Mouse (Mus musculus) spleen, adult 2 months (tissue): ENCODE measurements around the gene Hspg2. TPM values are rescaled to one million over a fixed set of nuclear protein-coding genes. Genes with fewer than 3 reads are reported as not detected.

Experiments
- DNase-seq, 2 experiments: peaks; one replicate each; pipeline versions ENCODE4 v3.0.0 to v3.0.0-alpha.2; 2012 to 2021; ENCODE audit warnings: low spot score in 2 of 2, low read depth in 1 of 2
- H3K27ac ChIP-seq: fragments of 200-500 bp; 2 replicates; pipeline ENCODE4 v1.5.1; 2012; ENCODE audit warnings: low read length, inconsistent platforms; ENCODE audit not compliant: insufficient read depth
- H3K27me3 ChIP-seq: fragments of 200-500 bp; 2 replicates; pipeline ENCODE4 v1.6.1; 2012; ENCODE audit warnings: mild to moderate bottlenecking, moderate library complexity, low read length, inconsistent platforms; ENCODE audit not compliant: control insufficient read depth, insufficient read depth
- H3K36me3 ChIP-seq: fragments of 200-500 bp; 2 replicates; pipeline ENCODE4 v1.6.1; 2012; ENCODE audit warnings: mild to moderate bottlenecking, low read length, inconsistent platforms; ENCODE audit not compliant: control insufficient read depth, insufficient read depth
- H3K4me1 ChIP-seq: fragments of 200-500 bp; 2 replicates; pipeline ENCODE4 v1.6.1; 2011; ENCODE audit warnings: inconsistent platforms; ENCODE audit not compliant: control insufficient read depth, insufficient read depth, insufficient read length
- H3K4me3 ChIP-seq: fragments of 200-500 bp; 2 replicates; pipeline ENCODE4 v1.5.1; 2011; ENCODE audit warnings: mild to moderate bottlenecking, inconsistent platforms; ENCODE audit not compliant: insufficient read depth, insufficient read length; ENCODE audit errors: extremely low read depth
- CTCF ChIP-seq: fragments of 200-500 bp; IDR thresholded peaks from 2 replicates; pipeline ENCODE4 v1.5.1; 2011; ENCODE audit warnings: mild to moderate bottlenecking, inconsistent platforms; ENCODE audit not compliant: insufficient read depth, insufficient read length, insufficient replicate concordance; ENCODE audit errors: extremely low read depth
- POLR2A ChIP-seq: fragments of 200-500 bp; IDR thresholded peaks from 2 replicates; pipeline ENCODE4 v1.6.1; 2011; ENCODE audit warnings: low read depth, low read length, inconsistent platforms
- WGBS: fragments of 180-500 bp; shearing (Covaris S2); methylation state at CpG from one replicate; pipeline ENCODE4 v1.1.7; 2018; 5-methylcytosine and 5-hydroxymethylcytosine counted together
- polyA plus RNA-seq: library from polyadenylated mRNA; depleted of rRNA; stranded (reverse); fragments of >200 nt; gene quantifications from 2 replicates; pipeline ENCODE4 v1.2.3, GENCODE M21; 2012

Hspg2 gene
- polyA plus RNA-seq, 1 experiment, result 27.0 TPM

DNA sequence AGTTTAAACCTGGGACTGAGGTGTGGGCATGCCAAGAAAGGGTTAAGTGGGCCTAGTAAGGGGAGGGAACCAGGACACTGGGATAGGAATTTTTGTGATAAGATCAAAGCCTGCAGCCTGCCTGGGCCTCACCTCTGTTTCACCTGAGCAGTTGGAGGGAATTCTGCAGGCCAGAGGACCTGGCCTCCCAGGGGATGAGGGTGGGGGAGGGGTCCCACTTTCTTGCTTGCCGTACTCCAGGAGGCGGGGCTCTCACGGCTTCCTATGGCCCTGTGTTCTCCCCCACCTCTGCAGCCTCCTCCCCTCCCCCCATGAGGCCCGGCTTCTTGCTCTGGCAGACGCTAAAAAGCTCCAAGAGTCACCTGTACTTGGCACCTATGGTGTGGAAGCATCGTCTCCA, 11.2 kb downstream of the Hspg2 start:
- TF ChIP-seq CTCF (no peak), POLR2A (no peak)
- no peaks in the 10 kb centered on the region for H3K27me3 ChIP-seq
- no peaks in the 10 kb centered on the region for H3K36me3 ChIP-seq
- no peaks in the 10 kb centered on the region for H3K4me1 ChIP-seq
- no peak for DNase-seq
- no peak overlapping the region for H3K27ac ChIP-seq
- 82% methylated on average over 5 of the region's 6 CpGs for WGBS
- no peak overlapping the region for H3K4me3 ChIP-seq

DNA sequence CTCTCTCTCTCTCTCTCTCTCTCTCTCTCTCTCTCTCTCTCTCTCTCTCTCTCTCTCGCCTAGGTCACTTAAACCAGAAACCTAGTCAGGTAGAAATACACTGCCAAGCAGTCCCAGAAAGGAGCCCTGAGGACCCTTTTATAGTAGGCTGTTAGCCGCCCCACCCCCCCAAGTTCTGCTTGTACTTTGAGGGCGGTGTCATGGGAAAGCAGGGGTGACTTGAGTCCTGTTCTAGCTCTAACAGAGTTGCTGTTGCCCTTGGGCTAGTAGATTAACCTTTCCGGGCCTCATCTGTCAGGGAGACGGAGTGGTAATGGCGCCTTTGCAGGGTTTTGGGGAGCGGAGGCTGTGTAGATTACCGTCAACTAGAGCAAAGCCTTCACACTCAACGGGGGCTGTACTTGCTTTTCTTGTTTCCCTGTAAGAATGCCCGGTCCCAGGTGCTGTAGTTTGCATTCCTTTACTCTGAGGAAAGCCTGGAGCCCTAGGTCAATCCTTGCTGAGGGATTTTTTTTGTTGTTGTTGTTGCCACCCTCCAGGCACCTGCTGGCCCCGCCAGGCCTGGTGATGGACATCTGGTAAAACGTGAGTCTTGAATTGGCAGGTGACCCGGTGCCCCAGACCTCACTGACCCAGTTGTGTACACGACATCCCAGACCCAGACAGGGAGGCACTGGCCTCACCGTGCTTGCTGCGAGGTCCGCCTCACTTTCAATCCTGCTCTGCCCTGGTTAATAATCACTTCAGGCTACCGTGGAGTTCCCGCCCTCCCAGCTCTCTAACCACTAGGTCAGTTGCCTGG, 11.8 kb downstream of the Hspg2 start:
- no peak overlapping the region for H3K27ac ChIP-seq
- WGBS, result 86% methylated on average over 19 of the region's 19 CpGs

DNA sequence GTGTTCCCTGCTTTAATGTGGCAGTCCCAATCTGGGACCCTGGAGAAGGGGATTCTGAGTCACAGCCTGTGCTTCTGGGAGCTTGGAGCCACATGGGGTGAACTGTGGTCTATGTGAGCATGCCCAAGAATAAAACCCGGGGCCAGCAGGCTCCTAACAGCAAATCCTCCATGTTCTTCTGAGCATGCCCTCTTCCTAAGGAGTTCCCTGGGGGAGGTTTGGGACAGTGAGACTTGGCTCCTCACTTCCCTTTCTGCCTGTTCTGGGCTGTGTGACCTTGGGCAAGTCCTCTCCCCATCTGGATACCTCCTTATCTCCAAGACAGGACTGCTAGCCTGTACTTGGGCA, 12.4 kb downstream of the Hspg2 start:
- no peaks in the 10 kb centered on the region for H3K36me3 ChIP-seq
- no peaks in the 10 kb centered on the region for H3K4me1 ChIP-seq
- no peaks in the 10 kb centered on the region for H3K27me3 ChIP-seq
- DNase-seq, result no peak
- TF ChIP-seq CTCF (no peak), POLR2A (no peak)
- WGBS, result 79% methylated on average over 1 of the region's 1 CpGs
- H3K4me3 ChIP-seq, result no peak overlapping the region
- H3K27ac ChIP-seq, result no peak overlapping the region

More for the DNA sequence above, 11.8 kb downstream of the Hspg2 start:
- no peaks in the 10 kb centered on the region for H3K4me1 ChIP-seq
- no peak for TF ChIP-seq POLR2A
- TF ChIP-seq CTCF, result no peak
- DNase-seq, result no peak
- H3K27me3 ChIP-seq, result no peaks in the 10 kb centered on the region
- H3K4me3 ChIP-seq, result no peak overlapping the region
- H3K36me3 ChIP-seq, result no peaks in the 10 kb centered on the region

DNA sequence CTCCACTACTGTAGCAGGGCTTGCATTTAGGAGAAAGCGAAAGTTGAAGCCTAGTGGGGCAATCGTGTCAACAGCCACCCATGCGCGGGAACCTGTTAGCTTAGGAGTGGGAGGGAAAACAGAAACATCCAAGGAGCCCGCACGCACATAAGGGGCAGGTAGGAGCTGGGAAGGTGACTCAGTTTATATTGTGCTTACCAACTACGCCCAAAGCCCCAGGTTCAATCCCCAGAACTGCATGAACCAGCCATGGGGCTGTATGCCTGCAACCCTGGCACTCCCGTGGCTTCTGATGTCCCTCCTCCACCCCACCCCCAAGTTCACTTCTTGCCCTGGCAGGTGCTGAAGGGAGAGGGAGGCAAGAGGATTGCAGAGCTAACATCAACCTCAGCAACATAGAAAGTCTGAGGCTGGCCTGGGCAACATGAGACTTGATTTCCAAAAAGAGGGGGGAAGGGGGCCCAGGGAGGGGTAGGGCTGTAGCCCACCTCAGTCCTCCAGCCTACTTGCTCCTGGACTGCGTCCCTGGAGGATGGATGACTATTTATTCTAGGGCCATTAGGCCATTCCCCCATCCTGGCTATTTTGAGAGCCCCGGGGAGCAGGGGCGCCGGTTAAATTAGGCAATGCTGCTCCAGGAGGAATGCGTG, 12.9 kb downstream of the Hspg2 start:
- DNase-seq, result no peak
- Histone ChIP-seq H3K4me3 (no peak overlapping the region), H3K4me1 (no peaks in the 10 kb centered on the region), H3K27me3 (no peaks in the 10 kb centered on the region), H3K27ac (no peak overlapping the region), H3K36me3 (no peaks in the 10 kb centered on the region)
- 87% methylated on average over 13 of the region's 13 CpGs for WGBS
- TF ChIP-seq POLR2A, result no peak
- no peak for TF ChIP-seq CTCF

DNA sequence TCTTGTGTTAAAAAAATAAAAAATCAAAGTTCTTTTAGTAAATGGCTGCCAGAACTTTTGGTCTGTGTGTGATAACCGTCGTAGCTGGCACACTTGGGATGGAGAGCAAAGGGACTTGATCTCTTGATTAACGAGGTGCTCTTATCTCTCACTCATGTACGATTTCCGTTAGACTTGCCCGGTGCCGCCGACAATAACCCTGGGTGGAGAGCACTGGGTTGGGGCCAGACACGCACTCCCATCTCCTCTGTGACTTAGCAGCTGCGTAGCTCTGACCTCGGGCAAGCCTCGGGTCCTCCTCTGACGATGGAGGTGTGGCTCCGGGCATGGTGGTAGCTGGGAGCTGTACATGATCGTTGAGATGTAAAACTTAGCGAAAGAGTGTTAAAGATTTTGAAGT, 15.3 kb downstream of the Hspg2 start:
- no peak for TF ChIP-seq POLR2A
- no peak for TF ChIP-seq CTCF
- Histone ChIP-seq H3K27ac (no peak overlapping the region), H3K4me3 (no peak overlapping the region), H3K27me3 (no peaks in the 10 kb centered on the region), H3K36me3 (no peaks in the 10 kb centered on the region), H3K4me1 (no peaks in the 10 kb centered on the region)
- WGBS, result 33% methylated on average over 16 of the region's 16 CpGs
- no peak for DNase-seq

DNA sequence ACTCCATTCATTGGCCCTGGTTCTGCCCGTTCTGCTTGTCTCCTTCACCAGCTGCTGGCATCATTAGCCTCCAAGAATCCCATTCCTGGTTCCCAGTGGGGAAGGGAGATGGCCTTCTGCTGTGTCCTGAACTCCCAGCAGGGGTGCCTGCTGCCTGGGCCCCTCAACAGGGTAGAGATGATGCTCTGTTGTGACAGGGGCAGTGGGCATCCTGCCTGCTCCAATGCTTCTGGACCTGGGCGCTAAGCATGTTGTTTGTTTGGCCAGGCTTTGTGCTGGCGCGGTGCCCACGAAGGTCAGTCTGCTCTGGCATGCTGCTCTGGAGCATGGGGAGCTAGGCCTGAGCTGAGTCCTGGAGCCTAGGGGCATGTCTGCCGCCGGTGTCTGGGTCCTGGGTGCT, 16.0 kb downstream of the Hspg2 start:
- H3K36me3 ChIP-seq, result no peaks in the 10 kb centered on the region
- TF ChIP-seq CTCF (no peak), POLR2A (no peak)
- H3K27ac ChIP-seq, result no peak overlapping the region
- no peaks in the 10 kb centered on the region for H3K27me3 ChIP-seq
- no peak for DNase-seq
- no peaks in the 10 kb centered on the region for H3K4me1 ChIP-seq
- H3K4me3 ChIP-seq, result no peak overlapping the region
- 80% methylated on average over 7 of the region's 7 CpGs for WGBS
